15 mouse cellular contexts compared by ENCODE assay signal in the genomic region with DNA sequence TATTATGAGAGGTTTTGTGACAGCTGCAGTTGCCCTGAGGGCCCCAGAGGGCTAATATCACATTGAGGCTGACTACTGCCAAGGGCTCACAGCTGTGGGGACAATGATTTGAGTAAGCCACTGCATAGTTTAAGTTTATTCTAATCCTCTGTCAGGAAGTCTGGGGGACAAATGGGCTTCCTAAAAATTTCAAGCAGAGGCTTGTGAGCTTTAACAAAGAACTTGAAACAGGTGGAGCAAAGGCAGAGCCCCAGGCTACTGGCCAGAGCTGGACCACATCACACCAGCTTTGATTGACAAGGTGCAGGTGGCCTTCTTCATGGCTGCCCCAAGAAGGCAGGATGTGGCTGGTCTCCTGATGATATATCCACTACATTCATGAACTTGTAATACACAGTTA.
"Had no signal": no experiment of that assay in that cellular context is flagged by ENCODE, and none has a peak within 500 bp of the region (broad histone marks: within the 10 kb centered on the region; RNA-seq: fewer than 3 reads in every experiment).

No protein-coding gene starts in this region.

- ATAC-seq: liver, postnatal 0 days; midbrain, embryonic 13.5 days had no signal

- H3K4me1 ChIP-seq: liver, embryonic 13.5 days; lung, embryonic 15.5 days; midbrain, embryonic 13.5 days; neural tube, embryonic 15.5 days had no signal

- H3K27ac ChIP-seq: kidney, postnatal 0 days; liver, embryonic 13.5 days; lung, embryonic 15.5 days; macrophage; midbrain, embryonic 13.5 days; neural tube, embryonic 15.5 days had no signal

- H3K9me3 ChIP-seq: liver, embryonic 13.5 days; lung, embryonic 15.5 days; midbrain, embryonic 13.5 days; neural tube, embryonic 15.5 days had no signal

- H3K4me2 ChIP-seq: liver, embryonic 13.5 days; lung, embryonic 15.5 days; midbrain, embryonic 13.5 days; neural tube, embryonic 15.5 days had no signal

- H3K4me3 ChIP-seq: liver, embryonic 13.5 days; lung, embryonic 15.5 days; midbrain, embryonic 13.5 days; neural tube, embryonic 15.5 days had no signal

- H3K36me3 ChIP-seq: liver, embryonic 13.5 days; lung, embryonic 15.5 days; midbrain, embryonic 13.5 days; neural tube, embryonic 15.5 days had no signal

- H3K27me3 ChIP-seq: liver, embryonic 13.5 days; lung, embryonic 15.5 days; midbrain, embryonic 13.5 days; neural tube, embryonic 15.5 days had no signal

- DNase-seq: kidney, adult 9 months; kidney, postnatal 36 days; layer of hippocampus, adult 9-11 months; layer of hippocampus, postnatal 36 days; liver; liver, embryonic 13.5 days; liver, postnatal 0 days; lung, postnatal 14 days; right cerebral cortex, adult 18-20 months; right cerebral cortex, postnatal 25 days had no signal

- H3K9ac ChIP-seq: liver, embryonic 13.5 days; liver, postnatal 0 days; lung, embryonic 15.5 days; midbrain, embryonic 13.5 days; neural tube, embryonic 15.5 days had no signal
